Mouse (Mus musculus) kidney, postnatal 36 days (tissue): ENCODE measurements at regions not wholly inside any gene's neighbourhood (a gene's known extent, or its start where the extent isn't known, plus 50 kb on each side); places are given as distances from the start of the nearest gene placed in this dataset.

Source experiments
- DNase-seq, 2 experiments: peaks; one replicate each; pipeline ENCODE4 v3.0.0; 2021 to 2022; ENCODE audit warnings: mixed read lengths in 2 of 2

GRCm38 (mm10) chr19:42673133-42673532 lies 60.5 kb upstream of the Loxl4 start:
- peak; percentile 52 to 64 for DNase-seq

DNA sequence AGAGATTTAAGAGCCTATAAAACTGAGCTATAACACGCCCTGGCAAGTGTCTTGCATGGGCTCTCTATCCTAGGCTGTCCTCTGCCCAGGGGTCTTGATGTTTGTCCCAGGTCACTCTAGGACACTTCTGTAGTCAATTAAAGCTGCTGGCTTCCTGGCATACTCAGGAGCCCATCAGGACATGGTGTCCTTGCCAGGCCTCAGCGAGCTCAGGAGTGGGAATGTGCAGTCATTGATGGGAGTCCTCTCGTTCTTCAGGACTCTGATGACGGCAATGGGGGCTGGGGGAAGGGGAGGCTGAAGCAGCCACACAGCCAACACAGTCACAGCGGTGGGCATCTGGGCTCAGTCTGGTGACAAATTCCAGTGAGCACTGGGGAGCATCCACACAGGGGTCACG lies 57.3 kb upstream of the Loxl4 start:
- DNase-seq, result no peak

DNA sequence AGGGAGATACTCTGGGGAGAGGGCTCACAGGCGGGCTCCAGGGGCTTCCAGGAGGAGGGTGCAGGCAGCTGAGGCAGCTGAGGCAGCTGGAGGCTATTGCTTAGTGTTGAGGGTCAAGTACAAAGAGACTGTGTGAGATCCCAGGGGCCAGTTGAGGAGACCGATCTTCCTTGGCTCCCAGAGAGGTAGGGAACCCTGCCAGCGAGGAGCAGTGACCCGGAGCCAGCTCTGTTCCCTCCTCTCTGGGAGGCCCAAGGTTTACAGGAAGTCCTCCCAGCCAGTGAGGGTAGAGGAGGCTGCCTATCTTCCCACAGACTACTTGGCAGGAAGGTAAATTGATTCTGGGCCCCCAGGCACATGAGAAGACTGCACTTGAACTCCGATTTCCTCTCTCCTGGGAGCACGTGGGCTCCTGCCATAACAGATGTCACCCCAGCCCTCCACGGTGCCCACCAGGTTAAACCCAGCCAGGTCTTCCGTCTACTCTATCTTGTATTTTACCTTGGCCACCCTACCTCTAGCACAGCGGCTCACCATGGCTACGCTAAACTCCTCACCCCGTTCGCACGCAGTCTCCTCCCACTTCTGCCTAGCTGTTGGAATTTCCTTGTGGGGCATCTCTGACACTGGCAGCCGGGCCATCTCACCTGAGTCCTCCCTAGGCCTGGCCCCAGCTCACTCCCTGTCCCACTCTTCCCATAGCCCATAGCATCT lies 55.9 kb upstream of the Loxl4 start:
- DNase-seq, result peak; percentile 91 to 92

GRCm38 (mm10) chr19:42666906-42667305 lies 54.3 kb upstream of the Loxl4 start:
- no peak for DNase-seq
